Mouse (Mus musculus) C3H10T1/2 (cell line): ENCODE data around the gene Lin7c. TPM values are rescaled to one million over a fixed set of nuclear protein-coding genes. Genes with fewer than 3 reads are reported as not detected.

Experiments
- polyA plus RNA-seq, 2 experiments: library from polyadenylated mRNA; unstranded; fragments of >200 nt; fragmentation: generic; extraction: Trizol; gene quantifications; one replicate each; pipeline ENCODE4 v1.2.1; 2012; ENCODE audit warnings: missing spikeins in 2 of 2

Gene Lin7c
- 1 to 10 TPM in 1 of 2 experiments, under 1 TPM in 1; 0.94 to 3.6 TPM for polyA plus RNA-seq

DNA sequence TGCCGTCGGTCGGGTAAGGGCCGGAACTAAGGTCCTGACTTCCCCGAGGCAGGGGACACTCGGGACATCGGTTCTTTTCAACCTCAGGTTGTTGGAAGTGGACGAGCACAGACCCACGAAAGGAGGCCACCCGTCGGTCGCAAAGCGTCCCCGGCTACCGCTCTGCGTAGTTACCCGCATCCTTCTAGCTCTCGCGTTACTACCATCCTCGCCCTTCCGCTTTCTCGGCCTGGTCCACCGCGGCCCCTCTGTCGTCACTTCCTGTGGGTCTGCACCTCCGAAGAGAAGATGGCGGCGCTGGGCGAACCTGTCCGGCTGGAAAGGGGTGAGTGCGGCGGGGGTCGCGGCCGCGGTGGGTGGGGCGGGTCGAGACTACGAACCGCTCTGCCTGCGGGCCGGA, at the start of gene Lin7c:
TSS of gene Lin7c (plus strand) at position 257 of the 400 bp plus-strand sequence.

DNA sequence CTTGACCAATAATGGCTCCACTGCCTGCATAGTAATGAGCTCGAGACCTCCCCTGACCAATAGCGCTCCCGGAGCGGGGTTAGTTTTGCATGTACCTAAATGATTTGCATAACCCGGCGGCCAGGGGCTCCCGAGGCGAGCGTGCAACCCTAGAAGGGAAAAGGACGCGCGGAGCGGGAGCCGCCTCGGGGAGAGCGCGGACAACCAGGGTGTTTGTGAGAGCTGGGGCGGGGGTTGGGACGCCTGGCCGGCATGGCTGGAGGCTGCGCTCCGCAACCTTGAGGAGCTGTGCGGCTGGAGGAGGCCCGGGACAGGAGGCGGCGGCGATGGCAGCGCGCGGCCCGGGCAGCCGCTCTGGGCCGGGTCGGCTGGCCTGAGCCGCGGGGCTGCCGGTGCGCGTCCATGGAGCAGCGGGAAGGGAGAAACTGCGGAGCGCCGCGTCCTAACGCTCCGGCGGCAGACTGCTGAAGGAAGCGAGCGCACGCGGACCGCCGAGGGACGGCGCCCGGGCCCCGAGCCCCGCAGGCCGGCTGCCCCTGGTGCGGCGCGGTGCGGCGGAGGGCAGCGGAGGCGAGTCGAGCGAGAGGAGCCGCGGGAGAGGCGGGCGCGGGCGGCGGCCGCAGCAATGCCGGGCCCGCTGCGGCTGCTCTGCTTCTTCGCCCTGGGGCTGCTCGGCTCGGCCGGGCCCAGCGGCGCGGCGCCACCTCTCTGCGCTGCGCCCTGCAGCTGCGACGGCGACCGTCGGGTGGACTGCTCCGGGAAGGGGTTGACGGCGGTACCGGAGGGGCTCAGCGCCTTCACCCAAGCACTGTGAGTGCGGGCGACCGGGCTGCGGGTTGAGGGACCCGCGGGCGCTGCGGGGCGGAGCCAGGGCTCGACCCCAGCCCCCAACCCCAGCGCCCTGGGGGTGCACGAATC, 27.1 kb downstream of the Lin7c start, which contains the start of gene Lgr4:
TSS of gene Lgr4 (plus strand) at position 152 of the 918 bp plus-strand sequence.

Other genes starting within 250 kb of the Lin7c start
- 1 to 10 TPM; 1.9 to 5.0 TPM for gene Bdnf, start 216.2 kb upstream of the Lin7c start, polyA plus RNA-seq
- gene Lgr4, start 26.8 kb downstream of the Lin7c start, polyA plus RNA-seq: 10 to 100 TPM in 1 of 2 experiments, under 1 TPM in 1; 0.42 to 10.4 TPM
- gene Ccdc34, start 127.0 kb downstream of the Lin7c start, polyA plus RNA-seq: 10 to 100 TPM in 1 of 2 experiments, 1 to 10 TPM in 1; 8.3 to 26.8 TPM